Mouse (Mus musculus) cerebellum, postnatal 4 days (tissue): ENCODE data around the gene Gna15.

Experiments
- DNase-seq, 2 experiments: peaks; one replicate each; pipeline ENCODE4 v3.0.0; 2022; ENCODE audit warnings: low spot score in 2 of 2, mixed read lengths in 1 of 2

Gna15 gene

GRCm38 (mm10) chr10:81524051-81524605, at the start of gene Gna15:
TSS of gene Gna15 (minus strand) at chr10:81524225.
- DNase-seq = no peak

GRCm38 (mm10) chr10:81572975-81573374, 49.0 kb upstream of the Gna15 start:
- no peak for DNase-seq

GRCm38 (mm10) chr10:81572133-81572671, 48.2 kb upstream of the Gna15 start:
- DNase-seq = no peak

- peak; percentile 98 to 99 for DNase-seq
Measured at GRCm38 (mm10) chr10:81571501-81571876, 47.5 kb upstream of the Gna15 start.

- peak; percentile 91 to 96 for DNase-seq
Measured at GRCm38 (mm10) chr10:81570831-81571500, 46.9 kb upstream of the Gna15 start.

GRCm38 (mm10) chr10:81570238-81570800, 46.3 kb upstream of the Gna15 start:
- DNase-seq = no peak

GRCm38 (mm10) chr10:81569507-81570237, 45.6 kb upstream of the Gna15 start:
- no peak for DNase-seq

- no peak for DNase-seq
Measured at GRCm38 (mm10) chr10:81568381-81569191, 44.6 kb upstream of the Gna15 start.

- DNase-seq = no peak
Measured at GRCm38 (mm10) chr10:81565257-81566228, 41.5 kb upstream of the Gna15 start.

- DNase-seq = no peak
Measured at GRCm38 (mm10) chr10:81564734-81565133, 40.7 kb upstream of the Gna15 start.

- peak in 1 of 2 experiments; percentile 61 for DNase-seq
Measured at GRCm38 (mm10) chr10:81564216-81564615, 40.2 kb upstream of the Gna15 start.

- no peak for DNase-seq
Measured at GRCm38 (mm10) chr10:81563481-81563880, 39.5 kb upstream of the Gna15 start.

- no peak for DNase-seq
Measured at GRCm38 (mm10) chr10:81562411-81562810, 38.4 kb upstream of the Gna15 start.

- no peak for DNase-seq
Measured at GRCm38 (mm10) chr10:81560719-81561459, 36.9 kb upstream of the Gna15 start.

GRCm38 (mm10) chr10:81559627-81560539, 35.9 kb upstream of the Gna15 start:
- peak in 1 of 2 experiments; percentile 56 for DNase-seq

GRCm38 (mm10) chr10:81559163-81559626, 35.2 kb upstream of the Gna15 start, which contains the start of gene Aes:
TSS of gene Aes (plus strand) at chr10:81559488.
- DNase-seq = peak in 1 of 2 experiments; percentile 69

GRCm38 (mm10) chr10:81557491-81557890, 33.5 kb upstream of the Gna15 start:
- DNase-seq = no peak

GRCm38 (mm10) chr10:81556282-81556681, 32.3 kb upstream of the Gna15 start:
- no peak for DNase-seq
